Mouse (Mus musculus) kidney, adult 2 months (tissue): Measurements from ENCODE around the gene Slc37a3. TPM values are rescaled to one million over a fixed set of nuclear protein-coding genes. Genes with fewer than 3 reads are reported as not detected.
"Not testable (repeated sequence)": the region's sequence is repeated elsewhere in the genome, so short reads cannot be mapped to it uniquely, and the experiment has no call there.

Source experiments
- DNase-seq: peaks from one replicate; pipeline ENCODE4 v3.0.0; 2021
- H3K27ac ChIP-seq: fragments of 200-500 bp; 2 replicates; pipeline ENCODE4 v1.5.1; 2012; ENCODE audit warnings: low read depth, low read length, control low read depth, inconsistent platforms; ENCODE audit not compliant: insufficient read depth
- H3K27me3 ChIP-seq: fragments of 200-500 bp; replicated peaks from 2 replicates; pipeline ENCODE4 v1.6.1; 2012; ENCODE audit warnings: mild to moderate bottlenecking, moderate library complexity, low read length, inconsistent platforms; ENCODE audit not compliant: control insufficient read depth, insufficient read depth
- H3K36me3 ChIP-seq: fragments of 200-500 bp; 2 replicates; pipeline ENCODE4 v1.6.1; 2012; ENCODE audit warnings: mild to moderate bottlenecking, moderate library complexity, low read length, inconsistent platforms; ENCODE audit not compliant: control insufficient read depth, insufficient read depth
- H3K4me1 ChIP-seq: fragments of 200-500 bp; 2 replicates; pipeline ENCODE4 v1.6.1; 2011; ENCODE audit warnings: low read length; ENCODE audit not compliant: control insufficient read depth, insufficient read depth
- H3K4me3 ChIP-seq: fragments of 200-500 bp; 2 replicates; pipeline ENCODE4 v1.5.1; 2011; ENCODE audit warnings: mild to moderate bottlenecking, low read depth, low read length, control low read depth; ENCODE audit not compliant: insufficient read depth
- CTCF ChIP-seq: fragments of 200-500 bp; conservative IDR thresholded peaks from 2 replicates; pipeline ENCODE4 v1.5.1; 2011; ENCODE audit warnings: low read depth, mild to moderate bottlenecking, control low read depth, low read length, moderate library complexity, mixed read lengths; ENCODE audit not compliant: insufficient read depth, insufficient read length
- POLR2A ChIP-seq: fragments of 200-500 bp; IDR thresholded peaks from one replicate; pipeline ENCODE4 v1.6.1; 2011; ENCODE audit warnings: low read depth, low read length, control low read depth
- WGBS: fragments of 180-500 bp; shearing (Covaris S2); methylation state at CpG from one replicate; pipeline ENCODE4 v1.1.7; 2018; 5-methylcytosine and 5-hydroxymethylcytosine counted together
- polyA plus RNA-seq: library from polyadenylated mRNA; depleted of rRNA; stranded (reverse); fragments of >200 nt; gene quantifications from 2 replicates; pipeline ENCODE4 v1.2.3, GENCODE M21; 2012

Gene Slc37a3
- polyA plus RNA-seq, 1 experiment, result 28.7 TPM

DNA sequence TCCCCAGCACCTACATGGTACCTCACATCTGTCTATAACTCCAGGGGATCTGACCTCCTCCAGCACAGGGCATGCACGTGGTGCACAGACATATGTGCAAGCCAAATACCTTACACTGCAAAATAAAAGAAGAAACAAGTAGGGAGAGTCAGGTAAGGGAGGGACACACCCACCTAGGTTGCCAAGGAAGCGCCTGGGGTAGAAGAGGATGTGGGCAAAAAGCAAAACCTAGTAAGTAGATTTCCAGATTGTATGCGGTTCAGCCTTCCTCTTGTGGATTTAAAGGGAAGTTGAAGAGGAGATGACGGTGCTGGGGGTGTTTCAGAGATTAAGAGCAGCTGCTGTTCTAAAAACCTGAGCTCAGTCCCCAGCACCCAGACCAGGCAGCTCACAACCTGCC lies 1.7 kb upstream of the Slc37a3 start:
- Histone ChIP-seq H3K4me1 (peaks cover 9% of the 10 kb centered on the region; the same call in 1 of the 2 replicates), H3K27ac (no peak overlapping the region), H3K36me3 (no peaks in the 10 kb centered on the region), H3K4me3 (no peak overlapping the region), H3K27me3 (no peaks in the 10 kb centered on the region)
- WGBS, result 84% methylated on average over 4 of the region's 4 CpGs
- DNase-seq, result no peak
- TF ChIP-seq CTCF (no peak), POLR2A (no peak)

DNA sequence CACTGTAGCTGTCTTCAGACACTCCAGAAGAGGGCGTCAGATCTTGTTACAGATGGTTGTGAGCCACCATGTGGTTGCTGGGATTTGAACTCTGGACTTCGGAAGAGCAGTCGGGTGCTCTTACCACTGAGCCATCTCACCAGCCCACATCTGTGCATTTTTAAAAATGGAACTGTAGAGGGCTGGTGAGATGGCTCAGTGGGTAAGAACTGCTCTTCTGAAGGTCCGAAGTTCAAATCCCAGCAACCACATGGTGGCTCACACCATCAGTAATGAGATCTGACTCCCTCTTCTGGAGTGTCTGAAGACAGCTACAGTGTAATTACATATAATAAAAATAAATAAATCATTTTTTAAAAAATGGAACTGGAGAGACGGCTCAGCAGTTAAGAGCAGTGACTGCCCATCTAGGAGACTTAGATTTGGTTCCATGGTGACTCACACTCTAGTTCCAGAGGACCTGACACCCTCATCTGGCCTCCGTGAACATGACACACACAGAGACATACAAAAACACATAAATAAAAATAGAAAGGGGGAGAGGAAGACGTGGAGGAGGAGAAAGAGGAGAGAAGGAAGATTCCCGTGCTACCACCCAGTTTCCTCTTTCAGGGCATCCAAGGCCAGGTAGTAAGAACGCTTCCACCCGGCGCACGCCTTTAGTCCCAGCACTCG lies 823 bp upstream of the Slc37a3 start:
- not testable (repeated sequence) for H3K27ac ChIP-seq

DNA sequence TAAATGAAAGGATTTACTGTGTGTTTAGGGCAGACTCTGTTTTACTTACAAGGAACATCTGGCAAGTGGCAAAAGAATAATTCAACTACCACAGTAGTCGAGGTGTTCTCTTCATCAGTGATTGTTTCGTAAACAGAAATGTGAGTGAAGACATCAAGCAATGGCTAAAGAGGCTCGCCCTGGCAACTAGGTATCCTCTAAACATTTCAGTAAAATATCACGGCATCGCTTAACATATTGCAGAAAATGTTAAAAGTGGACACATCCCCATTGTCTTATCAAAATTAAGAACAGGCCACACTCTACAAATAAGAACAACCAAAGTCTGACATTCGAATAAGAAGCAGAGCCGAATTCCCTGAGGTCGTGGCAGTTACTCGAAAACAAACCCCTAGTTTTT lies 700 bp downstream of the Slc37a3 start:
- TF ChIP-seq POLR2A, result no peak
- no peak for TF ChIP-seq CTCF
- 14% methylated on average over 9 of the region's 9 CpGs for WGBS
- Histone ChIP-seq H3K4me3 (peak overlapping the region; percentile 93), H3K36me3 (no peaks in the 10 kb centered on the region), H3K27me3 (no peaks in the 10 kb centered on the region), H3K4me1 (peaks cover 9% of the 10 kb centered on the region; the same call in 1 of the 2 replicates), H3K27ac (no peak overlapping the region)
- DNase-seq, result no peak

More for the DNA sequence above, 823 bp upstream of the Slc37a3 start:
- not testable (repeated sequence) for H3K4me3 ChIP-seq, H3K36me3 ChIP-seq, H3K4me1 ChIP-seq, H3K27me3 ChIP-seq, DNase-seq
- 72% methylated on average over 13 of the region's 13 CpGs for WGBS

DNA sequence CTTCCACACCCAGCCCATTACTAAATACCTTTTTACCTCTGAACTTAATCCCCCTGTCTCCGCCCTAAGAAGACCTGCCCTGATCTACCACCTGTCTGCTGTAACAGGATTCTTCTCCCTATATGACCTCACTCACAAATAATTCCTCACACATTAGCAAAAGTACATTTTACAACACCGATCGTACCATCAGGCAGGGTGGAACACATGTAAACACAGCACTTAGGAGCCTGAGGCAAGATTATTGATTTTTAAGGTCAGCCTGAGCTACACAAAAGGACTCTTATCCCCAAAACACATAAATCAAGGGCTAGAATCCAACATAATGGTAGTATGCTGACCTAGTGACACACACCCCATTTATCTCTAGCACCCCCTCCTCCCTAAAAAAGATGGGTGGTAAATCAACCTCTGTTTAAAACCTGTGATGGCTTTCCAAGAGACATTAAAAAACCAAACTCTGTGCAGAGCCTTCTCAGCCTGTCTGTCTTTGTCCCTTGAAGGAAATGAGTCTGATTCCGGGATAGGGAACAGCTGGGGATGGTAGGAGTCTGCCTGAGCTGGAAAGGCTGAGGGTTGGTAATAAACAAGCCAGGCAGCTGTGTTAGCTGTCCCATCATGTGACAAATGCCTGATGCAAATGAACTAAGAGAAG lies 4.0 kb downstream of the Slc37a3 start:
- Histone ChIP-seq H3K27ac (no peak overlapping the region), H3K4me1 (peaks cover 9% of the 10 kb centered on the region; the same call in 1 of the 2 replicates), H3K36me3 (no peaks in the 10 kb centered on the region), H3K4me3 (no peak overlapping the region), H3K27me3 (no peaks in the 10 kb centered on the region)
- DNase-seq, result peak; percentile 17
- TF ChIP-seq POLR2A (no peak), CTCF (no peak)
- WGBS, result 74% methylated on average over 4 of the region's 4 CpGs

DNA sequence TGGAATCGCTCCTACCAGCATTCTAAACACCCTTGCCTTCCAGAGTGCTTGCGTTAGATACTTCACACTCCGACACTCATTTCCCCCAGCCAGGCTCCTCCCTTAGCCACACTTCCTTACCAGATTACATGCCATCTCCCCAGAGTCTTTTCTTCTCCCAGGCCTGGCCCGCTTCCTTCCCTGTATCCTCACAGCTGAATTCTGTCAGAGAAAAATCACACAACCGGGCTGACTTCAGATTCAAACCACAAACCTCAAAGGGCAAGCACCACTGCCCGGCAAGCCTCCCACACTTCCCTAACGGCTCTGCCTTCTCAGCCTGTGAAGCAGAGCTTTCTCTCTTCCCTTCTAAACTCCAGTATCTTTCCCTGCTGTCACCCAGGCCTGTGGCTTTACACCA lies 4.7 kb downstream of the Slc37a3 start:
- WGBS, result 35% methylated on average over 7 of the region's 7 CpGs
- Histone ChIP-seq H3K4me1 (peaks cover 9% of the 10 kb centered on the region; the same call in 1 of the 2 replicates), H3K36me3 (no peaks in the 10 kb centered on the region), H3K27me3 (no peaks in the 10 kb centered on the region), H3K4me3 (no peak overlapping the region), H3K27ac (peak overlapping the region; percentile 40; the same call in 1 of the 2 replicates)
- TF ChIP-seq CTCF, result no peak
- TF ChIP-seq POLR2A, result no peak
- DNase-seq, result peak; percentile 62

DNA sequence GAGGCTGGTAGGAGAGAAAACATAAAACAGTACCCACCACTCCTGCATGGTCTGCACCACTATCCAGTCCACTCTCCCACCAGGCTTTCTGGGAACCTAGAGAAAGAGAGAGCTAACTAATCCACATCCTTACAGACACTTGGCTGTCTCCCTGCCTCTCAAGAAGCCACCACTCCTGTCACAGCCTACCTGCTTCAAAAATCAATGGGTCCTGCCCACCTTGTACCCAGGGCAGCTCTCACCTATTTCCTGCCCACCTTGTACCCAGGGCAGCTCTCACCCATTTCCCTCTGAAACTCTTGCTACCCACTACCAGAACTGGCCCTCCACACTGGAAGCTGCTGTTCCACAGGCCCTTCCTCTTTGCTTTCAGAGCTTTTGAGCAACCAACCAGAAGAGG lies 5.4 kb downstream of the Slc37a3 start:
- no peak overlapping the region for H3K27ac ChIP-seq
- TF ChIP-seq POLR2A, result no peak
- no peak for DNase-seq
- no peaks in the 10 kb centered on the region for H3K36me3 ChIP-seq
- H3K4me1 ChIP-seq, result peaks cover 9% of the 10 kb centered on the region; the same call in 1 of the 2 replicates
- H3K4me3 ChIP-seq, result no peak overlapping the region
- H3K27me3 ChIP-seq, result no peaks in the 10 kb centered on the region

DNA sequence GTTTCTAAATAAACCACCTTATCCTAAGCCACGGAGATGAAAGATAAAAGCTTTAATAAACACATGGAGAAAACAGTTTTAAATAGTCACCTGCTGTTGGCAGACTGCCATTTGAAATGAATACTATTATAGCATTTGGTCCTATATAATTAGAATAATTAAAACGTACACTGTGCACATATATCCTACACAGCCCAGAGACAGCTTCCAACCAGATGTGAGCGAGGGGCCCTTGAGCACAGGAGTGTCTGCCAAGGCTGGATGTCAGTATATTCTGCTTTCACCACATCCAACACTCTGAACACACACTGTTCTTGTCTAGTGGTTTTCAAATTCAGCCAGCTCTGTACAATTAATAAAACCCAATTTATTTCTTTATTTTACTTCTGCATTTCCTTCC lies 7.8 kb downstream of the Slc37a3 start:
- TF ChIP-seq CTCF (no peak), POLR2A (no peak)
- 76% methylated on average over 3 of the region's 3 CpGs for WGBS

More for the DNA sequence above, 7.8 kb downstream of the Slc37a3 start:
- Histone ChIP-seq H3K4me3 (no peak overlapping the region), H3K27ac (no peak overlapping the region), H3K36me3 (no peaks in the 10 kb centered on the region), H3K4me1 (no peaks in the 10 kb centered on the region), H3K27me3 (no peaks in the 10 kb centered on the region)
- DNase-seq, result no peak
